Mouse (Mus musculus) liver, embryonic 14.5 days (tissue): ENCODE results near the gene Crebl2.

Source experiments
- CTCF ChIP-seq: IDR thresholded peaks from 2 replicates; pipeline ENCODE4 v1.5.1; 2016; ENCODE audit warnings: antibody characterized with exemption, low read depth, control low read depth
- EP300 ChIP-seq: IDR thresholded peaks from 2 replicates; pipeline ENCODE4 v1.6.1; 2016; ENCODE audit warnings: antibody characterized with exemption, low read depth

DNA sequence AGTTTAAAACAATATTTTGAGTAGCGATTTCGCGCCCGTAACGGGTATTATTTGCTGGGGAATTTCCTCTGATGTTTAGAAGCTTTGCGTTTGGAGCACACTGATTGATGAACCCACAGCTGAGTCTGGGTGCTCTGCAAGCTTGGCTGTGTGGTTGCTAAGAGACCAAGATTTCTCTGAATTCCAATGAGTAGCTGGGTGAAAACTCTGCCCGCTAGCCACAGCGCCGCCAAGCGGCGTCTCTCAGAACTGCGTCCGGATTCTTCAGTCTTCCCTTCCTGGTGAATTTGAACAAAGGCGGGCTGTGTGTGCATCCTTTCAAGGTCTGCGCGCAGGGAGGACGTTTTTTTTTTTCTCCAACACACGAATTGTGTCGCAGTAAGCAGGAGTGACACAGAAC lies 33.2 kb downstream of the Crebl2 start:
- TF ChIP-seq CTCF, result peak; percentile 95
- no peak for TF ChIP-seq EP300
